Mouse (Mus musculus): ENCODE measurements around the gene Amhr2.

DNA sequence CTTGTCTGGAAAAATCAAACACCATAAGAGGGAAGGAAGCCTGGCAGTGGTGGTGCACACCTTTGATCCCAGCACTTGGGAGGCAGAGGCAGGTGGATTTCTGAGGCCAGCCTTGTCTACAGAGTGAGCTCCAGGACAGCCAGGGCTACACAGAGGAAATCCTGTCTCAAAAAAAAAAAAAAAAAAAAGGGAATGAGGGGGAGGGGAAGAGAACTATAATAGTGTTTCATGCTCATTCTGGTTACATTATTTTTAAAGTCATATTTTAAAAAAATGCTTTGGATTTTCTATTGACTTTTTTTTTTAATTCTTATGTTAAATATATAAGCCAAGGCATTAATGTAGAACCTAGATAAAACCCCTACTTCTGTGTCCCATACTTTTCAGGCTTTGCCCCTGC, 31.5 kb upstream of the Amhr2 start:
- no peak for TF ChIP-seq CTCF (IDR thresholded peaks at IDR 0.05; ENCODE audit: low read depth, low read length)
- TF ChIP-seq POLR2A (IDR thresholded peaks at IDR 0.05; ENCODE audit: borderline replicate concordance, low read depth, low read length), result no peak
